Mouse (Mus musculus): Measurements from ENCODE around the gene Krt1. TPM values are rescaled to one million over a fixed set of nuclear protein-coding genes. Genes with fewer than 3 reads are reported as not detected.

Krt1 gene
- 3.5 and 3.9 TPM in 2 replicates for polyA plus RNA-seq (2015; fragmentation: Nextera tagmentation; extraction: Ambion mirVana)

DNA sequence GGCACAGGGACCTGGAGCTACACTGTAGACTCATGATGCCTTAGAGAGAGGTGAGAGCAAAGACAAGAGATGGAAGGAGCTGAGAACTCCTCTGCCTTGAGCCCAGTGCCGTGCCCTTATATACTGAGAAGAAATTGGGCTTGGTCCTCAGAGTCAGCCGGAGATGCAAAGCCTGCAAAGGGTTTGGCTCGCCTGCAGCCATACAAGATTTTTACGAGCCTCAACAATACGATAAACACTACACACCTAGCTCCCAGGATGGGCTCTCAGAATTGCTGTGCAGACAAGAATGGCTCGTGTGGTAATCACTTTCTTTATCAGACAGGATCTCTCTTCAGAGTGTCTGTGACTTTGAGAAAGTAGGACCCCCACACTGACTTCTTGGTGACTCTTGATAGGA, at the start of gene Krt1:
Gene Krt1, minus strand, starts transcription at position 101 of the 400 bp plus-strand sequence.
- H3K4me2 ChIP-seq, result no peak within 1 kb of the TSS
- no peaks in the 10 kb centered on the region for H3K9me3 ChIP-seq (replicated peaks)
- H3K36me3 ChIP-seq (ENCODE audit: poor library complexity, severe bottlenecking), result no peaks in the 10 kb centered on the region
- peaks cover 23% of the 10 kb centered on the region for H3K4me1 ChIP-seq
- peaks cover 7% of the 10 kb centered on the region; the same call in 1 of the 2 replicates for H3K27me3 ChIP-seq
- H3K4me3 ChIP-seq, result no peak within 1 kb of the TSS
- no peak within 1 kb of the TSS for H3K9ac ChIP-seq
- 80% methylated on average over 6 of the region's 6 CpGs for WGBS
- no peak for ATAC-seq
- no peak within 1 kb of the TSS for H3K27ac ChIP-seq

DNA sequence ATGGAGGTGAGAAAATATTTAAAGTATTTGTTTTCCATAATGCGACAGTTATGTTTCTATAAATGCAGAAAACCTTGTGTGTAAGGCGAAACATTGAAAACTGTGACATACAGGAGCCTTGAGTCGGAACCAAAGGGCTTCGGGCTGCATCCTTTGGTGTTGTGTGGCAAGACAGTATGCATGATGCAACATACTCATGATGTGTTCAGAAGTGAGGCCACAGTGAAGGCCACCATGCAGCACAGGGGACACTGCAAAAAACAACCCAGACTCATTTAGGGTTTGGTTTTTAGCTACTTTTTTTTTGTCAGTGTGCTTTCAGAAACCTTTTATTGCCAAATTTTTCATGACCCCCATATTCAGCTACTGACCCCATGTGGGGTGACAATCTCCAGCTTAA, 44.6 kb upstream of the Krt1 start:
- Histone ChIP-seq H3K27me3 (no peaks in the 10 kb centered on the region; the same call in 1 of the 2 replicates), H3K4me3 (no peak overlapping the region), H3K9ac (no peak overlapping the region), H3K4me2 (no peak overlapping the region), H3K9me3 (replicated peaks) (no peaks in the 10 kb centered on the region), H3K36me3 (ENCODE audit: poor library complexity, severe bottlenecking) (no peaks in the 10 kb centered on the region), H3K4me1 (no peaks in the 10 kb centered on the region; the same call in 1 of the 2 replicates), H3K27ac (no peak overlapping the region)
- no peak for ATAC-seq
- WGBS, result 94% methylated on average over 4 of the region's 4 CpGs

DNA sequence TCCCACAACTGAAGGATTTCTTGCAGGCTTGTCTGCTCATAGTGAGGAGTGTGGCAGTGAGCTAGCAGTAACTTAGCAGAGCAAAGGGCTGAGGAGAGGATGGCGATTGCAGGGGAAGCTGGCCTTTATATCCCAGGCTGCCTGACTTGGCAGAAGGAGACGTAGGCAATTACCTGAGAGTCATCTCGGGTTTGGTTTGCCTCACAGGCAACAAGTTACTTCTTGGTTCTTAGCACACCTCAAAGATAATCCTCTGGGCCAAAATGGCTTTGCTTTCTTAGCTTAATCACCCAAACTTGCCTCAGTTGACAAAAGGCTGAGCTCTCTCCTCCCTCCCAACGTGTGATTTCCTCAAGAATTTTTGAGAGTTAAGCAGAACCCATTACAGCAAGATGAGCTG, 42.2 kb upstream of the Krt1 start, which contains the start of gene Krt76:
Gene Krt76, minus strand, starts transcription at position 101 of the 400 bp plus-strand sequence.
- peaks cover 4% of the 10 kb centered on the region; the same call in 1 of the 2 replicates for H3K4me1 ChIP-seq
- 55% methylated on average over 4 of the region's 4 CpGs for WGBS
- H3K27me3 ChIP-seq, result no peaks in the 10 kb centered on the region; the same call in 1 of the 2 replicates
- no peaks in the 10 kb centered on the region for H3K36me3 ChIP-seq (ENCODE audit: poor library complexity, severe bottlenecking)
- ATAC-seq, result no peak
- H3K9me3 ChIP-seq (replicated peaks), result no peaks in the 10 kb centered on the region
- no peak within 1 kb of the TSS for H3K4me2 ChIP-seq
- H3K4me3 ChIP-seq, result no peak within 1 kb of the TSS
- no peak within 1 kb of the TSS for H3K27ac ChIP-seq
- H3K9ac ChIP-seq, result no peak within 1 kb of the TSS

- no peak for ATAC-seq
- no peak overlapping the region for H3K27ac ChIP-seq
- H3K9ac ChIP-seq, result no peak overlapping the region
- 32% methylated on average over 9 of the region's 11 CpGs for WGBS
- H3K36me3 ChIP-seq (ENCODE audit: poor library complexity, severe bottlenecking), result no peaks in the 10 kb centered on the region
- H3K4me3 ChIP-seq, result no peak overlapping the region
- no peaks in the 10 kb centered on the region for H3K4me1 ChIP-seq
- H3K9me3 ChIP-seq (replicated peaks), result no peaks in the 10 kb centered on the region
- no peak overlapping the region for H3K4me2 ChIP-seq
- 0 out of 2 replicates have a peak, but pooled peaks cover 2% of the 10 kb centered on the region for H3K27me3 ChIP-seq
These were observed 29.2 kb upstream of the Krt1 start for GRCm38 (mm10) chr15:101879776-101880175.

- H3K27me3 ChIP-seq, result no peaks in the 10 kb centered on the region
- no peaks in the 10 kb centered on the region for H3K9me3 ChIP-seq (replicated peaks)
- H3K4me2 ChIP-seq, result no peak overlapping the region
- ATAC-seq, result no peak
- H3K4me1 ChIP-seq, result no peaks in the 10 kb centered on the region
- WGBS, result 68% methylated on average over 2 of the region's 2 CpGs
- no peak overlapping the region for H3K9ac ChIP-seq
- H3K36me3 ChIP-seq (ENCODE audit: poor library complexity, severe bottlenecking), result no peaks in the 10 kb centered on the region
- H3K4me3 ChIP-seq, result no peak overlapping the region
- H3K27ac ChIP-seq, result no peak overlapping the region
These were observed 27.4 kb upstream of the Krt1 start for GRCm38 (mm10) chr15:101878041-101878440.

DNA sequence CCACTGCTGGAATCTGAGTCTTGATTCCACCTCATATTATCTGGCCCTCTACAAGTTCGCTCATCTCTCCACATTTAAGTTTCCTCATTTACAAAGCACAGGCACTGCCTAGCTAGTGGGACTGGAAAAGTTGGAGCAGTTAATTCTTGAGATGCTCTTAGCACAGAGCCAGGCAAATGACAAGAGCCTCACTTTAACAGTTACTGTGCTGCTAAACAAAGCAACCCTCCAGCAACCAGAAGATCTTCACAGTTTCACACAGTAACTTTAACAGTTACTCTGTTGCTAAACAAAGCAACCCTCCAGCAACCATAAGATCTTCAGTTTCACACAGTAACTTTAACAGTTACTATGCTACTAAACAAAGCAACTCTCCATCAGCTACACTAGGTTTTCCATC, 23.8 kb upstream of the Krt1 start:
- no peak overlapping the region for H3K4me2 ChIP-seq
- H3K9ac ChIP-seq, result no peak overlapping the region
- 87% methylated on average over 1 of the region's 1 CpGs for WGBS
- H3K36me3 ChIP-seq (ENCODE audit: poor library complexity, severe bottlenecking), result no peaks in the 10 kb centered on the region
- no peak overlapping the region for H3K27ac ChIP-seq
- H3K9me3 ChIP-seq (replicated peaks), result no peaks in the 10 kb centered on the region
- no peak for ATAC-seq
- H3K27me3 ChIP-seq, result no peaks in the 10 kb centered on the region
- H3K4me1 ChIP-seq, result peaks cover 3% of the 10 kb centered on the region; the same call in 1 of the 2 replicates
- H3K4me3 ChIP-seq, result no peak overlapping the region

DNA sequence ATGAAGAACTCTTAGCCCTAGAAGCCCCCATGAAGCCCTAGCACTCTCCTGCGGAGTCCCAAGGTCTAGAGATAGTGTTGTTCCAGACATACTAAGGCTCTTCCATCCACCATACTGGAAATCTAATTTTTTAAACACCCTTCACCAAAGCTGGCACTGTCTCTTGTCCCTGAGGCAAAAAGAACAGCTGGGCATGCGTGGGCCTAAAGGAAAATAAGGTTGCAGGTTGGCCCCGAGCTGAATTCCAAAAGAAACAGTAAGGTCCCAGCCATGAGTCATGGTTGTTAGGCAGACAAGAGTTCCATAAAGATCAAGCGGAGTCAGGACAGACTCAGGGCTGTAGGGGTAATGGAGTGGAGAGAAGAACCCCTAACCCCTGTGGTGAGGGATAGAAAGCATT, 22.6 kb upstream of the Krt1 start:
- no peaks in the 10 kb centered on the region for H3K36me3 ChIP-seq (ENCODE audit: poor library complexity, severe bottlenecking)
- H3K4me1 ChIP-seq, result peaks cover 3% of the 10 kb centered on the region; the same call in 1 of the 2 replicates
- H3K9me3 ChIP-seq (replicated peaks), result no peaks in the 10 kb centered on the region
- no peak overlapping the region for H3K9ac ChIP-seq
- no peak overlapping the region for H3K4me2 ChIP-seq
- H3K4me3 ChIP-seq, result no peak overlapping the region
- no peak overlapping the region for H3K27ac ChIP-seq
- ATAC-seq, result no peak
- no peaks in the 10 kb centered on the region for H3K27me3 ChIP-seq
- 61% methylated on average over 4 of the region's 4 CpGs for WGBS

DNA sequence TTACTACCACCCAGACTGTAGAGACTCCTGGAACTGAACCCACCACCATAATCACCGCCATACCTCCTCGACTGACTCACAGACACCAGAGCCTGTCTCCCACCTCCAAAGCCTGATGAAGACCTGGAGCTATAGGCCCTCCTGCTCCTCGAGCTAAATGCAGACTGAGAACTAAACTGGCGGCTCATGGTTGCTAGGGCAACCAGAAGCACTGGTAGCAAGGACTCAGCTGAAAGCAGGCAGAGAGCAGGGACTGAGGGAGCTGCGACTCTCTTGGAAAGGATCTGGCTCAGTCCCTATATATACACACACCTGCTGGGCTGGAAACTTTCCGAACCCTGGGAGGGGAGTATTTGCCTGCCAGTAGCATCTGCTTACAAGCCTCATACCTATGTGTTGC, 18.8 kb upstream of the Krt1 start, which contains the start of gene Krt77:
Gene Krt77, minus strand, starts transcription at position 275 of the 400 bp plus-strand sequence.
- Histone ChIP-seq H3K9ac (no peak within 1 kb of the TSS), H3K27me3 (no peaks in the 10 kb centered on the region), H3K4me2 (no peak within 1 kb of the TSS), H3K4me3 (no peak within 1 kb of the TSS), H3K9me3 (replicated peaks) (no peaks in the 10 kb centered on the region), H3K36me3 (ENCODE audit: poor library complexity, severe bottlenecking) (no peaks in the 10 kb centered on the region), H3K27ac (no peak within 1 kb of the TSS), H3K4me1 (peaks cover 3% of the 10 kb centered on the region; the same call in 1 of the 2 replicates)
- 28% methylated on average over 6 of the region's 6 CpGs for WGBS
- ATAC-seq, result peak; percentile 51; the same call in 1 of the 2 replicates

DNA sequence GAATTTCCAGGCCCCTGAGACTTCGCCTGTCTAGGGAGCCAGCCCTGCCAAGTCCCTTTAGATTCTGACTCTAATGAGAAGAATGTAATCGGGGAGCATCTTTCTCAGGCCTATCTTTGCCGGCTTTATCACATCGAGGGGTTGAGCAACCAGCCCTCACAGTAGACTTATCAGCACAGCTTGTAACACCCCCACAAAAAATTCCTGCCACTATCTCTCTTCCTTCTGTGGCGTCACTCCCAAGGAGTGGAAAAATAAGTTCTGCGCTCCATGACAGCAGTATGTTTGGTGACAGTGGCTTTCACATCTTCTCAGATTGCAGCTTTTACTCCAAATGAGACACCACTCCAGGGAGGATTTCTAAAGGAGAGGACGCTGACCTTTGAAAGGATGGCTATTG, 16.2 kb upstream of the Krt1 start:
- Histone ChIP-seq H3K4me3 (no peak overlapping the region), H3K9me3 (replicated peaks) (no peaks in the 10 kb centered on the region), H3K4me2 (no peak overlapping the region), H3K27ac (no peak overlapping the region), H3K9ac (no peak overlapping the region), H3K27me3 (no peaks in the 10 kb centered on the region), H3K36me3 (ENCODE audit: poor library complexity, severe bottlenecking) (no peaks in the 10 kb centered on the region), H3K4me1 (peaks cover 3% of the 10 kb centered on the region; the same call in 1 of the 2 replicates)
- no peak for ATAC-seq
- WGBS, result 85% methylated on average over 7 of the region's 7 CpGs

DNA sequence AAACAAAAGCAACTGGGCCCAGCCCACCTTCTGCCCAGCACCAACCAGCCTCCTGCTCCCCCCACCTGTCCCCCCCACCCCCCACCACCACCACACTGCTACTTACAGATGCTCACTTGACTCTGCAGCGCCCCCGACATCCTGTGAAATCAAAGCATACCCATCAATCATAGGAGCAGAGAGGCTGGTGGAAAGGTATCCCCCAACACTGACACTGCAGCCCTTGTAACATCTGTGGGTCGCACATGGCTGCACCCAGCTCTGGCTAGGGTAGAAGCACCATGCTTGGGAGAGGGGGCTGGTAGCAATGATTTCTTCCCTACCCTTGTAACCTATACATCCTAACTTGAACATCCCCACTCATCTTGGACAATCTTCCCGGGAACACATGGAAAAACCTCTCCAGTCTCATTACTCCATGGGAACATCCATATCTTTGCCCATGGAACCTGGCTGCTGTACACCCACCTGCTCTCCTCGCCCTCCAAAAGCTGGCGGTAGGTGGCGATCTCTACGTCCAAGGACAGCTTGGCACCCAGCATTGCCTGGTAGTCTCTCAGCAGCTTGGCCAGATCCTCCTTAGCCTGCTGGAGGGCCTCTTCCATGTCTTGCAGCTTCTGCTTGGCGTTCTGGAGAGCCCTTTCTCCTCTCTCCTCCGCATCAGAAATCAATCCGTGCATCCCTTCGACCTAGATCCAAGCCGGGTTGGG, 10.0 kb upstream of the Krt1 start:
- H3K36me3 ChIP-seq (ENCODE audit: poor library complexity, severe bottlenecking), result no peaks in the 10 kb centered on the region
- H3K27me3 ChIP-seq, result peaks cover 41% of the 10 kb centered on the region
- no peak overlapping the region for H3K9ac ChIP-seq
- peak overlapping the region; percentile 43; the same call in 1 of the 2 replicates for H3K4me3 ChIP-seq
- peak overlapping the region; percentile 76 for H3K4me2 ChIP-seq
- no peaks in the 10 kb centered on the region for H3K9me3 ChIP-seq (replicated peaks)
- peaks cover 16% of the 10 kb centered on the region for H3K4me1 ChIP-seq
- H3K27ac ChIP-seq, result no peak overlapping the region
- 61% methylated on average over 13 of the region's 13 CpGs for WGBS
- ATAC-seq, result no peak

DNA sequence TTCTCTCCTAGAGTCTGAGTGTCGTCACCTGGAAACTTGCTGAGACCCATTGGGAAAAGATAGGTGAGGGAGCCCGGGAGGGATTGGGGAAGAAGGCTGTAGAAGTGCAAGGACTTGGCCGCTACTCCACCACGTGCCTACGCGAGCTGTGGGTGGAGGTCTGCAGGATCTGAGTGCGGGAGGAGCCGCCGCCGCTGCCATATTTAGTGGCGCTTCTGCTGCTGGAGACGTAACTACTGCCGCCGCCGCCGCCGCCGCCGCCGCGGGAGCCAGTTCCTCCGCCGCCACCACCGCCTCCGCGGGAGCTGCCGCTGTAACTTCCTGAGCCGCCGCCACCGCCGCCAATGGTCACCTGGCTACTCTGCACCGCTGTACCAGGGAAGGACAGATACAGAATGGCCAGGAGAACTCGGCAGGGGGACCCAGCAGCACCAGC, 9.2 kb upstream of the Krt1 start:
- 0% methylated on average over 13 of the region's 33 CpGs for WGBS
- peak; percentile 41; the same call in 1 of the 2 replicates for ATAC-seq
- Histone ChIP-seq H3K27me3 (peaks cover 43% of the 10 kb centered on the region), H3K9me3 (replicated peaks) (no peaks in the 10 kb centered on the region), H3K4me2 (peak overlapping the region; percentile 76), H3K4me1 (peaks cover 16% of the 10 kb centered on the region), H3K4me3 (peak overlapping the region; percentile 43), H3K27ac (no peak overlapping the region), H3K9ac (peak overlapping the region; percentile 60), H3K36me3 (ENCODE audit: poor library complexity, severe bottlenecking) (no peaks in the 10 kb centered on the region)

- no peak overlapping the region for H3K27ac ChIP-seq
These were observed 8.3 kb upstream of the Krt1 start for GRCm38 (mm10) chr15:101858673-101859425.

More at GRCm38 (mm10) chr15:101858673-101859425, 8.3 kb upstream of the Krt1 start:
- H3K27me3 ChIP-seq, result peaks cover 43% of the 10 kb centered on the region
- no peak overlapping the region for H3K9ac ChIP-seq
- H3K4me3 ChIP-seq, result peak overlapping the region; percentile 43; the same call in 1 of the 2 replicates
- WGBS, result 9% methylated on average over 11 of the region's 11 CpGs
- H3K9me3 ChIP-seq (replicated peaks), result no peaks in the 10 kb centered on the region
- H3K4me1 ChIP-seq, result peaks cover 22% of the 10 kb centered on the region
- H3K4me2 ChIP-seq, result peak overlapping the region; percentile 76
- ATAC-seq, result no peak
- H3K36me3 ChIP-seq (ENCODE audit: poor library complexity, severe bottlenecking), result no peaks in the 10 kb centered on the region
